Mouse (Mus musculus) heart, postnatal 10 days (tissue): ENCODE measurements around the gene Ndufv1. TPM values are rescaled to one million over a fixed set of nuclear protein-coding genes. Genes with fewer than 3 reads are reported as not detected.
"Not testable (repeated sequence)": the region's sequence is repeated elsewhere in the genome, so short reads cannot be mapped to it uniquely, and the experiment has no call there.

Experiments used
- DNase-seq, 2 experiments: peaks; one replicate each; pipeline ENCODE4 v3.0.0; 2021
- intact Hi-C: fragments of 180-260 bp; cut with DNase I; formaldehyde crosslinking; loops from one replicate; pipeline ENCODE4 v1.15.1; 2025
- total RNA-seq, 2 experiments: library from RNA; stranded (reverse); gene quantifications; 2 replicates each; pipeline ENCODE4 v1.2.3; 2021

Gene Ndufv1
- total RNA-seq, 2 experiments from 2014 or later = 960 to 987 TPM

- intact Hi-C loops = no loop called here
- DNase-seq = peak; percentile 91
Observed at GRCm38 (mm10) chr19:3986334-3986733, 26.3 kb downstream of the Ndufv1 start, which contains the start of gene Acy3. Gene Acy3, plus strand, starts transcription at chr19:3986570.

GRCm38 (mm10) chr19:3985261-3985681 lies 27.3 kb downstream of the Ndufv1 start:
- intact Hi-C loops = no loop called here
- DNase-seq = peak; percentile 63 to 65

DNA sequence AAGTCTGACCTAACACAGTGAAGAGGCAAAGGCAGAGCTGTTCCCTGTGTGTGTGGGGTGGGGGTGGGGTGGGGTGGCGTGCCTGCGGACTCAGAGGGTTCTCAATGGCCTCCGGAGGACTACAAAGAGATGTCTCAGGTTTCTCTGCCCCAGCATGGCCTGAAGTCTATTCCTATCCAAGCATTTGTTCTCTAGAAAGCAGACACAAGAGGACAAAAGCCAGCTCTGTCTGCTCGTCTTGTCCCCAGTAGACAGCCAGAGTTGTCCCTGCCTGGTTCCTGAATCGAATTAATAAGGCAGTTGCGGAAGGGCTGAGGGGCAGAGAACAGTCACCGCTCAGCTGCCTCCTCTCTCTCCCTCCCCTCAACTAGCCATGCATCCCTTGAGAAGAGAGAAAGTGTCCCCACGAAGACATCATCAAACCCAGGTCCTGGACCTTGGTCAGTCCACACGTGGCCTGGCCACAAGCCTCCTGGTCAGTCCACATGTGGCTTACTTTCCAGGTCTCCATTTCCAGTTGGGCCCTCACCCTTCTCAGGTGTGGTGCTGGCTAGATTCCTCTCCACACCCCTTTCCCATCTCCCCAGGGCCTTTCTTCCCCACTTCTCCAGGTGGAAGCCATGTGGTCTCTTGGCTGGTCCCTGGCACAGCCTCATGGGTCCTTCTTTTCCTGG lies 28.9 kb downstream of the Ndufv1 start:
- no peak for DNase-seq
- intact Hi-C loops = loop anchor here (5.0 kb wide), 3 partner anchors 91 to 261 kb away; no protein-coding TSS in a partner anchor

DNA sequence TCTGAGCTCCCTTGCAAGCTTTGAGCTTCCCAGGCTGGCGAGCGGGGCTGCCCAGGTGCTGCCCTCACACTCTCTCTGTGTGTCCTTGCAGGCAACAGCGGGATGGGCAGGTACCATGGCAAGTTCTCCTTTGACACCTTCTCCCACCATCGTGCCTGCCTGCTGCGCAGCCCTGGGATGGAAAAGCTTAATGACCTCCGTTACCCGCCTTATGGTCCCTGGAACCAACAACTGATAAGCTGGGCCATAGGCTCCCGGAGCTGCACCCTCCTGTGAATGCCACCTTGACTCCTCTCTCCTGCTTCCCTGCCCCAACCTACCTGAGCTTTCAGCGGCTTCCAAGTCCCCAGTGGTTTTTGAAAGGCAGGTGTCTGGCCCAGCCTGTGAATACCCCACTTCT lies 31.7 kb downstream of the Ndufv1 start:
- intact Hi-C loops = loop anchor here (1.0 to 5.0 kb wide), 4 partner anchors 35 to 259 kb away; no protein-coding TSS in a partner anchor
- no peak for DNase-seq

DNA sequence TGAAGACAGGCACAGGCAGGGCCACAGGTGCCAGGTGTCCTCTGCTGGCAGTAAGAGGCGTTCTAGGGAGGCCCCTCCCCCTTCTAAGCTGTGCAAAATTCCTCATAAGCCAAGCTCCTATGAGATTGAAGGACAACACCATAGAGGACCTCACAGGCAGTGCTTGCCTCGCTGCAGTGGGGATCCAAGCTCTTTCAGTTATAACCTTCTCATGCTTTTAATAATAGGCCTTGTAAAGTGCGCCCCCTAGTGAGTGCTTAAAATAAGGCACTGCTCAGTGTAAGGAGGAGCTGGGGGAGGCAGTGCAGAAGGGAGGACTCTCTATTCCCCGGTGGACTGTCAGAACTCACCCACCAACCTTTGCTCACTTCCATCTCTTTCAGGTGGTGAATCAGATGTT lies 32.3 kb downstream of the Ndufv1 start:
- peak; percentile 88 to 93 for DNase-seq
- intact Hi-C loops = loop anchor here (1.0 to 5.0 kb wide), 4 partner anchors 34 to 258 kb away; no protein-coding TSS in a partner anchor

- intact Hi-C loops = no loop called here
- no peak for DNase-seq
Observed at GRCm38 (mm10) chr19:3975866-3976265, 36.7 kb downstream of the Ndufv1 start.

DNA sequence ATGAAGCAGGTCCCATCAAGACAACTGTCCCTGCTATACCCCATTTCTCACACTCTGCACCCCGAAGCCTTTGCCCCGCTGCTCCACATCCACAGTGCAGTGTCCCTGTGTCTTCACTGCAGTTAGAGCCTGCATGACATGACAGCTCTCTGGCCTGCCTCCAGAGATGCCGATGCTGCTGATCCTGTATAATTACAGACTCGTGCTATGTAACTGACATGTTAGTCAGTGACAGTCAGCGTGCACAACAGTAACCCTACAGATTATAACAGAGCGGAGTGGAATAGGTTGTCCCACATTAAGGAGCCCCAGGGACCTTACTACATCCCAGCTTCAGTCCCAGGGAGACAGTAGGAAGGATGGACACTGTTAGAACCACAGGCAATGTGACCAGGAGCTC lies 38.0 kb downstream of the Ndufv1 start:
- intact Hi-C loops, DNase-seq: not testable (repeated sequence)

DNA sequence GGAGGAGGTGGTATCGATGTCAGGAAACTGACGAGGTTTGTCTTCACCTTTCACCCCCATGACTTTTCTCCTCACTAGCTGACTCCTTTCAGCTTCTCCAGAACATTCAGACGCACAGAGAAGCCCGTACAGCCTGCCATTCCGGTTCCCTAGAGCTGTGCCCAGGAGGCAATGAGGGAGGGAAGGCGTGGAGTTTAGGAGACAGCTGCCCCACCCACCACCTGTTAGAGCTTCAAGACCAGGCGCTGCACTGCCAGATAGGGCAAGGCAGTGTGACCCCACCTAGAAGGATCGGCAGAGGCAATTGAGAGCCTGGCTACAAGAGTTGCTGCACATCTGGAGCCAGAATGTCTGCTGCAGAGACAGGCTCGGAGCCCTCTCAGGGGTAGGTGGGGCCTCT lies 40.4 kb downstream of the Ndufv1 start, which contains the start of gene Aldh3b2:
Gene Aldh3b2 (plus strand): TSS at position 100 of the 400 bp plus-strand sequence.
- no peak for DNase-seq
- intact Hi-C loops = no loop called here

- no peak for DNase-seq
- intact Hi-C loops = no loop called here
Observed at GRCm38 (mm10) chr19:3967258-3967657, 45.3 kb downstream of the Ndufv1 start.

- intact Hi-C loops = no loop called here
- no peak for DNase-seq
Observed at GRCm38 (mm10) chr19:3966330-3967075, 46.1 kb downstream of the Ndufv1 start.

GRCm38 (mm10) chr19:3964030-3964429 lies 48.6 kb downstream of the Ndufv1 start:
- DNase-seq = no peak
- intact Hi-C loops = no loop called here

GRCm38 (mm10) chr19:3962469-3962868 lies 50.1 kb downstream of the Ndufv1 start:
- DNase-seq = peak in 1 of 2 experiments; percentile 62
- intact Hi-C loops = no loop called here

DNA sequence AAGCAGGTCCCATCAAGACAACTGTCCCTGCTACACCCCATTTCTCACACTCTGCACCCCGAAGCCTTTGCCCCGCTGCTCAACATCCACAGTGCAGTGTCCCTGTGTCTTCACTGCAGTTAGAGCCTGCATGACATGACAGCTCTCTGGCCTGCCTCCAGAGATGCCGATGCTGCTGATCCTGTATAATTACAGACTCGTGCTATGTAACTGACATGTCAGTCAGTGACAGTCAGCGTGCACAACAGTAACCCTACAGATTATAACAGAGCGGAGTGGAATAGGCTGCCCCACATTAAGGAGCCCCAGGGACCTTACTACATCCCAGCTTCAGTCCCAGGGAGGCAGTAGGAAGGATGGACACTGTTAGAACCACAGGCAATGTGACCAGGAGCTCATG lies 50.8 kb downstream of the Ndufv1 start:
- intact Hi-C loops = not testable (repeated sequence)

DNA sequence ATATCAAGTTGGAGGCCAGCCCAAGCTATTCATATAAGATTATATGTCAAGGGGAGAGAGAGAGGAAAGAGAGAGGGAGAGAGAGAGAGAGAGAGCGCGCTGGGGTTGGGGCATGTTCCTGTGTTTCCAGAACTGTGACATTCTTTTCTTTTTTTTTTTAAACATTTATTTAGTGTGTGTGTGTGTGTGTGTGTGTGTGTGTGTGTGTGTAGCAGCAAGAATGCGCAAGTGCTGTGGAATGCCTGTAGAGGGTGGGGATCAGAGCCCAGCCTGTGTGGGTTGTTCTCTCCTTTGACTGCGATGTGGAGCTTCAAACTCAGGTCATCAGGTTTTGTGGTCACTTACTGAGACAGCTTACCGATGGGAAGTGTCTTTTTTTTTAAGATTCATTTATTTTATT lies 52.4 kb downstream of the Ndufv1 start:
- intact Hi-C loops = no loop called here
- DNase-seq = no peak

More for the DNA sequence above, 50.8 kb downstream of the Ndufv1 start:
- DNase-seq = not testable (repeated sequence)

GRCm38 (mm10) chr19:3959030-3959429 lies 53.6 kb downstream of the Ndufv1 start:
- intact Hi-C loops = no loop called here
- no peak for DNase-seq

DNA sequence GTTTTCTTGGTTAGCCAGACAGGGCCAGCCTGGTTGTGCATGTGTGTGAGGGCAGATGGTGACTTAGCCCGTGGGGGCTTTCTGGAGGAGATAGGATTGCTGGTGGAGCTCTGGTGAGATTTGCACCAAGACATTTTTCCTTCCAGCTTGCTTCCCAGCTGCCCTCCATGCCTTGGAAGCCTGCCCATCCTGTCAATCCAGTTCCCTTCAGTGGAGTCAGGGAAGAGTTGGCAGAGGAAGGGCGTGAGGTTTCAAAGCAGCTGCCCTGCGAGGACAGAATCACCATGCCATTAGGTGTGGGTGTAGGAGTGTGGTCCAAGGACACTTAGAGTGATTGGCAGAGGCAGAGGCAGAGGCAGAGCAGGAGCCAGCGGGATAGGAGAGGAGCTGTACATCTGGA lies 54.1 kb downstream of the Ndufv1 start, which contains the start of gene Aldh3b3:
Gene Aldh3b3 (plus strand): TSS at position 176 of the 400 bp plus-strand sequence.
- DNase-seq = peak; percentile 32 to 37
- intact Hi-C loops = no loop called here

Other genes with a start within 250 kb of the Ndufv1 start
- gene Kmt5b, start 245.4 kb downstream of the Ndufv1 start, total RNA-seq = 10 to 100 TPM; 36.7 to 38.9 TPM
- 10 to 100 TPM; 12.1 to 17.8 TPM for gene Chka, start 161.0 kb downstream of the Ndufv1 start, total RNA-seq
- gene Tcirg1, start 105.7 kb downstream of the Ndufv1 start, total RNA-seq = 10 to 100 TPM; 15.7 to 16.2 TPM
- 100 to 1,000 TPM; 358 to 371 TPM for gene Ndufs8, start 100.0 kb downstream of the Ndufv1 start, total RNA-seq
- 1 to 10 TPM; 2.6 to 2.7 TPM for gene Aldh3b1, start 83.0 kb downstream of the Ndufv1 start, total RNA-seq
- gene Unc93b1, start 77.6 kb downstream of the Ndufv1 start, total RNA-seq = 10 to 100 TPM; 19.7 to 24.5 TPM
- under 1 TPM; 0.10 to 0.24 TPM for gene Aldh3b3, start 54.2 kb downstream of the Ndufv1 start, total RNA-seq
- gene Aldh3b2, start 40.5 kb downstream of the Ndufv1 start, total RNA-seq = under 1 TPM; 0.32 to 0.72 TPM
- gene Acy3, start 26.2 kb downstream of the Ndufv1 start, total RNA-seq = 10 to 100 TPM; 12.8 to 13.4 TPM
- gene Tbx10, start 20.1 kb downstream of the Ndufv1 start, total RNA-seq = not detected
- 10 to 100 TPM; 61.2 to 71.2 TPM for gene Nudt8, start 12.2 kb downstream of the Ndufv1 start, total RNA-seq
- 1 to 10 TPM; 1.4 to 1.6 TPM for gene Gm49405, start 12.2 kb downstream of the Ndufv1 start, total RNA-seq
- gene Doc2g, start 9.5 kb downstream of the Ndufv1 start, total RNA-seq = 100 to 1,000 TPM; 102 to 103 TPM
- gene Gstp1, start 25.2 kb upstream of the Ndufv1 start, total RNA-seq = 100 to 1,000 TPM; 270 to 278 TPM
- gene Gstp2, start 33.2 kb upstream of the Ndufv1 start, total RNA-seq = 10 to 100 TPM; 87.3 to 90.7 TPM
- gene Gstp3, start 46.8 kb upstream of the Ndufv1 start, total RNA-seq = not detected
- not detected for gene Cabp2, start 68.8 kb upstream of the Ndufv1 start, total RNA-seq
- gene Cdk2ap2, start 84.4 kb upstream of the Ndufv1 start, total RNA-seq = 10 to 100 TPM; 21.9 to 26.3 TPM
- gene Pitpnm1, start 87.2 kb upstream of the Ndufv1 start, total RNA-seq = 10 to 100 TPM; 30.8 to 32.8 TPM
- gene Aip, start 113.1 kb upstream of the Ndufv1 start, total RNA-seq = 10 to 100 TPM; 47.7 to 62.6 TPM
- gene Gpr152, start 127.0 kb upstream of the Ndufv1 start, total RNA-seq = not detected
- gene Cabp4, start 131.2 kb upstream of the Ndufv1 start, total RNA-seq = not detected
- 10 to 100 TPM; 87.2 to 90.7 TPM for gene Coro1b, start 135.8 kb upstream of the Ndufv1 start, total RNA-seq
- 1 to 10 TPM; 1.6 to 2.2 TPM for gene Ptprcap, start 140.8 kb upstream of the Ndufv1 start, total RNA-seq
- 10 to 100 TPM; 22.4 to 24.3 TPM for gene Rps6kb2, start 150.5 kb upstream of the Ndufv1 start, total RNA-seq
- gene Carns1, start 162.7 kb upstream of the Ndufv1 start, total RNA-seq = 10 to 100 TPM; 40.2 to 53.6 TPM
- gene Tbc1d10c, start 178.5 kb upstream of the Ndufv1 start, total RNA-seq = 1 to 10 TPM; 2.6 to 2.9 TPM
- 100 to 1,000 TPM; 420 to 454 TPM for gene Ppp1ca, start 179.3 kb upstream of the Ndufv1 start, total RNA-seq
- 1 to 10 TPM; 6.0 to 8.6 TPM for gene Rad9a, start 188.9 kb upstream of the Ndufv1 start, total RNA-seq
- 1 to 10 TPM; 1.6 to 2.5 TPM for gene Clcf1, start 201.4 kb upstream of the Ndufv1 start, total RNA-seq
- not detected for gene AC109138.7, start 201.6 kb upstream of the Ndufv1 start, total RNA-seq
- gene Pold4, start 219.1 kb upstream of the Ndufv1 start, total RNA-seq = 10 to 100 TPM; 10.7 to 13.5 TPM